Mouse (Mus musculus): ENCODE results near the gene Lrrc8c.

Gene Lrrc8c

DNA sequence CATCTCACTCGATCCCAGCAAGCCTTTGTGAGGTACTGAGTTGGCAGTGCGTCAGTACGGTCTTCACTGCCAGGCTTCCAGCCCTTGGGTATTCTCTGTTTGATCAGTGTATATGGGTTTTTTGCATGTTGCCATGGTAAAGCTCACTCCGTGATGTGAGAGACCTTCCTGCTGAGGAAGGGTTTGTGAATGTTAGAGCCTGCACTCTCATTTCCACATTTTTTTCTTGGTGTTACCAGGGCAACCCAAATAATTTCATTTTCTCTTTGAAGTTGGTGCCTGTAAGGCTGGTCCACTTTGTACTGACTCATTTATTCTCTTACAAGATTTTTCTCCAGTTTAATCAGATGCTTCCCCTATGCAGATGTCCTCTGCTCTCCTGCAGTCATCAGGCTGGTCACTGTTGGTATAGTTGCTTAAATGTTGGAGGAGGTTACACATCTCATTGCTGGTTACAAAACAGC is 38.6 kb downstream of the Lrrc8c start:
- no peak for DNase-seq

- DNase-seq: no peak
Measured at GRCm38 (mm10) chr5:105558517-105558916, 39.3 kb downstream of the Lrrc8c start.

DNA sequence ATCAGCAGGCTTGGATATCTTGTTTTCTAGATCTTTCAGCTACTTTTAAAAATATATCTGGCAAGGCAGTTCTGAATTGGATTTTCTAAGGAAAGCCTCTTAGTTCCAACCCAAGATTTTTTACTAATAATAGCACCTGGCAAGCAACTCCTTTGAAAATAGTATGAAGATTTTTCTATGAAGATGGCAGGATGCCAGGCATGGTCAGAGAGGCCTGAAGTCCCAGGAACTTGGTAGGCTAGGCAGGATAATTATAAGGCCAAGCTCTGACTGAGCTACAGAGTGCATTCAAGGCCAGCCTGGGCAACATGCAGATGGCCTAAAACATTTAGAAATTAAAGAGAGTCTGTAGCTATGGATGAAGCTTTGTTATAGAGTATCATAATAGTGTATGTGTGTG is 42.7 kb downstream of the Lrrc8c start:
- no peak for DNase-seq

DNA sequence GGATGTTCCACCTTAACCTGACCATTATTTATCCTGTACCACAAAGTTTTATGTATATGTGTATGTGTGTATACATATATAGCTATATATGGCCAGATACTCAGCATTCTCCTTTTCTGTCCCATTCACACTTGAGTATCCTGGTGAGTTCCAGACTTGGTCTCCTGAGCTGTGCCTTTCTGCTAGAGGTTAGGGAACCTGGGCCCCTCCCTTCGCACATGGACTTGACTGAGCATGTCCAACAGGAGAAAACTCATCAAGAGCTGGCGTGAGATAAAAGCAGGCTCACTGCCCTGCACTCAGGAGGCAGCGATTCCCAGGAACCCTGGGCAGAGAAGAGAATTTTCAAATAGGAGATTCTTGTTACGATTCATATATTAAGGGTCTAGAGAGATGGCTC is 45.6 kb downstream of the Lrrc8c start:
- peak; percentile 81 for DNase-seq

- DNase-seq: peak; percentile 88
Measured at GRCm38 (mm10) chr5:105565824-105566223, 46.6 kb downstream of the Lrrc8c start.

DNA sequence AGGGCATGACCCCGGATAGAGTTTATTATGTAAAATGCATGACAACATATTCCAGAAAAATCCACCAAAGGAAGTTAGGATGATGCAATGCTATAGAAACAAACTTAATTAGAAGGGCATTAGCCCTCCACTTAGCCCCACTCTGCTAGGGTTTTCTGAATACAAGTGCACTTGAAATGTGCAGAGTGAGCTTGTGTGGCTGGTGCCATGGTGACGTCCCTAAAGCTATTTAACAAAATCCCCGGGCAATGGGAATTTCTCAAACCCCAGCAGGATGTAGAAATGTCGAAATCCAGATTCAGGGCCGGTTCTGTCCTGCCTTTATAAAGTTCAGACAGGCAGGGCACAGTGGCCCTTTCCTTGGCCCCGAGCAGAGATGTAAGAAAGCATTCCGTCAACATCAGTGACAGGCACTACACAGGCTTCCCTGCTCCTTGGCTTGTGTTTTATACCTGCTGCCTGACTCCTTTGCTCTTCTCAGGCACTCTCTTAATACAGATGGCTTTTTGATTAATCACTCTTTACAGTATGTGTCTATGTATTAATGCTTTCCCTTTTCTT is 47.7 kb downstream of the Lrrc8c start:
- no peak for DNase-seq

GRCm38 (mm10) chr5:105568043-105568747 is 49.0 kb downstream of the Lrrc8c start:
- DNase-seq: no peak

- no peak for DNase-seq
Measured at GRCm38 (mm10) chr5:105569168-105569567, 50.0 kb downstream of the Lrrc8c start.

- no peak for DNase-seq
Measured at GRCm38 (mm10) chr5:105572160-105572692, 53.0 kb downstream of the Lrrc8c start.

DNA sequence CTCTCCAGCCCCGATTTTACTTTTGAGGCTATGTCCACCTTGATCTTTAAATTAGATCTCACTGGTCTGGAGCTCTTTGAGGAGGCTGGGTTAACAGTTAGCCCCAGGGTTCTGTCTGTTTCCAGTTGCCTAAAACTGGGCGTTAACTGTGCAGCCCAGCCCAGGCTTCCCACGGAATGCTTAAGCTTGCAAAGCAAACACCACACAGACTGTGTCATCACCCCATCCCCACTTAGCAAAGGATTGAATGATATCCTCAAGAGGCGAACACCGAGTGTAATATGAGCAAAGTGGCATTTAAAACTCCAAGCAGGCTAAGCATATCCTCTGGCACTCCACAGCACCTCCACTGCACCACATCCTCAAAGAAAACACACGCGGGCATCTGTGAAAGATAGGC is 53.7 kb downstream of the Lrrc8c start:
- DNase-seq: no peak

DNA sequence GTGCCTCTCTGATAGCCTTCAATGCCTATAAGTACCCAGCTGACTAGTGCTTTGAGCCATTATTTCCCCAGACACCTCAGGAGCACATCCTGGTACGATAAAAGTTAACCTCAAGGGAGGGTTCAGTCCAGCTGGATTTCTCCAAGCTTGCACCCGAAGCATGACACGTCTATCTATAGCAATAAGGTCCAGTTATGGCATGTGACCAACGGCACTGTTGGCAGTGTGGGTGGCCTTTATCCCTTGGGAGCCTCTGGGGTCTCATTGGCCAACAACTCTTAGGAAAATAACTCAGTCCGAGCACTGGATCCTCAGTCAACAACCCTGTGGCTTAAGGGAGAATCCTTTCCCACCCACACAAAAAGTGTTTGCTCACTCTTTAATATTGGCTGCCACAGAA is 55.6 kb downstream of the Lrrc8c start:
- DNase-seq: no peak

DNA sequence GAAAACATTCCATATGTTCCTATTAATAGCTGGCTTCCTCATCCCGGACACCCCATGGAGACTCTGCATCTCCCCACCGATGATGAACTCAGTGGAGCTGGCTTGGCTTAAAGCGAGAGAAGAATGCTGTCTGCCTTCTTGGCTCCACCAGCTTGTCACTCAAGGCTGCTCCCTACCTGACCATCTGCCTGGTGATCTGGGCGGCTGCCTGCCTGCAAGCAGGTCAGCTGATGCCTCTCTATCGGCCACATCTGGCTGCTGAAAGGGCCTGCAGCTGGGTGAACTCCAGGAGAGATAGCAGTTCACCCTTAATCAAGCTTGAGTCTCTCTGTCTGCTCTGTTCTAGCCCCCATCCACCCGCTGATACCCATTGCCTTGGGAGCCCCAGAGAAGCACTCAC is 56.7 kb downstream of the Lrrc8c start:
- peak; percentile 91 for DNase-seq

- no peak for DNase-seq
Measured at GRCm38 (mm10) chr5:105580909-105581308, 61.7 kb downstream of the Lrrc8c start.

DNA sequence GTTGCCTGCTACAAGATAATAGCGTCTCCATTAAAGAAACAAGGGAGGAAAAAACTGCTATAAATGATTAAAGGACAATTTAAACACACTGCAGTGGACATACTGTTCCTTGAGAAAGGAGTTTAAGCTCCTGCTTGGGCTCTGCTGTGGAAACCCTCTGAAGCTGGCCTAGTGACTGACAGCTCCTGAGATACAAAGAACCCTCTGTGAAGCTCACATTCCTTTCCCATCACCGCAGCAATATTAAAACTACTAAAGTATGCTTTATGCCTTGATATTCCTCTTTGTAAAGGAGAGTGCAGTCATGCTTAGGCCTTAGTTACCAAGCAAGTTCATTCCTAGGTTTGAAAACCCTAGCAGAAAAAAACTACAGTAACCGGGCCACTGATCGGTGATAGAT is 66.7 kb downstream of the Lrrc8c start:
- DNase-seq: no peak

DNA sequence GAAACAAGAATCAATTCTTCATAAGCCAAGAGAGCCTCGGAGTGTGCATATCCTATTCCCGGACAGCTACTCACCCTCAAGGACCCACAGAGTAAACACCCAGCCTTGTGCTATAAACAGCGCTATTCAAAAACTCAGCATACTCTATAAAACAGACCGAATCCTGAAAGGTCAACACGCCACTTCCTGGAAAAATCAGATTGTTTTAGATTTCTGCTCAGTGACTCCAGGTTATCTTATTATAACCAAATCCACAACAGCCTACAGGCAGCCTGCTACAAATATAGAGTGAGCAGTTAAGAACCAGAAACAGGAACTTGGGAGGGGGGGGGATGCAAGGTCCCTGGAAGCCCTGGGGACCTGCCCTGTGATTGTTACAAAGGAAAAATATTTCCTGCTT is 67.5 kb downstream of the Lrrc8c start:
- DNase-seq: no peak

- DNase-seq: no peak
Measured at GRCm38 (mm10) chr5:105587471-105587870, 68.3 kb downstream of the Lrrc8c start.

- no peak for DNase-seq
Measured at GRCm38 (mm10) chr5:105588683-105589082, 69.5 kb downstream of the Lrrc8c start.

- DNase-seq: no peak
Measured at GRCm38 (mm10) chr5:105589119-105589518, 69.9 kb downstream of the Lrrc8c start.

- DNase-seq: no peak
Measured at GRCm38 (mm10) chr5:105592396-105592795, 73.2 kb downstream of the Lrrc8c start.

DNA sequence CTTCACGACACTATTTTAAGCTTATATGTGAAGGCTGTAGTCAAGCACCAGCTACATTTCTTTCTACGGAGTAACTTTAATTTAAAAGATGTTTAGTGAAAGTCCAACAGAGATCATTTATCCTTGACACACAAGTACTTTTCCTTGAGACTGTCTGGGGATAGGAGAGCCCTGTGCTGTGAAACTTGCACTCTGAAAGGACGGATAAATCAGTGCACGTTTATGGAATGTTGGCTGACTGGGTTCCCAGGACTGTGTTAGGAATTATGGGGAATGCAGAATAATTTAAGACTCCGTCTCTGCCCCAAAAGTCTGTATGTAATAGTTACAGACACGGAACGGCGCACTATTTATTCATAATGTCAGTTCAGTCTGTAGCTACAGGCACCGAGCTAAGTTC is 74.4 kb downstream of the Lrrc8c start:
- no peak for DNase-seq

- no peak for DNase-seq
Measured at GRCm38 (mm10) chr5:105598866-105599265, 79.7 kb downstream of the Lrrc8c start.

- DNase-seq: no peak
Measured at GRCm38 (mm10) chr5:105599315-105599714, 80.1 kb downstream of the Lrrc8c start.

GRCm38 (mm10) chr5:105600998-105601397 is 81.8 kb downstream of the Lrrc8c start:
- peak; percentile 36 for DNase-seq

DNA sequence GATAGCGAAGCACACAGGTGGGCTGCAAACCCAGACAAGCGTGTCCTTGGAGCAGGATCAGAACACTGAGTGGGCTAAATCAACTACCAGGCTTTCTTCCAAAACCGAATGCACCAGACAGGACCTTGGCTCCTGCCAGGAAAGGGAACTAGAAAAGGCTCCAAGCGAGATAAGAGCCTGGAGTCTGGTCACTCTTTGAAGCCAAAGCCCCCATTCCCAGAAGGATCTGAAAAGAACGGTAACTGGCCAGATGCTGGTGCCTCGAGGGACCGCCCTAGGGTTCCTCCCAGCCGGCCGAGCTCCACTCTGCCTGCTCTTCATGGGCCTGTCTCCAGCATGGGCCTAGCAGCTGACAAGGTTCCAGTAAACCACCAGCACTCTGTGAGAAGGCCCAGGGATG is 83.4 kb downstream of the Lrrc8c start:
- no peak for DNase-seq

DNA sequence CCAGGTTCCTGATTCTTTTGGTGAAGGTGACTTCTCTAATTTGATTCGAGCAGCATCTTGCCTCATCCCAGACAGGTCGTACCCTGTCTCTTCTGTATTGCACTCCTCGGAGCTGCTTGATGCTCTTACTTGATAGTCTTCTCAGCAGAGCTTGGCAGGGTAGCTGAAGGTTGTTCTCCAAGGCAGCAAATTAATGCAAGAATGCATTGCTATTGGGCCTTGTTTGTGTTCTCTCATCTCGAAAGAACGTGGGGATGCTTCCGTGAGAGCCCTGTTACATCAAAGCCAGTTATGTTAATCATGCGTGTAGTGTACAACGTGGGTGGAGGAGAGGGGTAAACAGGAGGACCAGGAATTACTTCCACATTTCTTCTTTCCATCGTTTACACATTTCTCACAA is 86.5 kb downstream of the Lrrc8c start:
- no peak for DNase-seq

Data from liver (tissue).